Mouse (Mus musculus): ENCODE results near the gene Ptch1. TPM values are rescaled to one million over a fixed set of nuclear protein-coding genes. Genes with fewer than 3 reads are reported as not detected.

The Ptch1 gene
- polyA plus RNA-seq, 1 experiment from 2014 or later = 25.6 TPM

- H3K36me3 ChIP-seq (ENCODE audit: control insufficient read depth, insufficient read depth, low read length) = peaks cover 6% of the 10 kb centered on the region
- ATAC-seq (ENCODE audit: insufficient number of reproducible peaks, low FRiP score, low TSS enrichment, low read depth) (no peak), DNase-seq (ENCODE audit: low spot score) (no peak)
- no peaks in the 10 kb centered on the region for H3K9me3 ChIP-seq (ENCODE audit: control insufficient read depth, low read length)
- no peak overlapping the region for H3K4me2 ChIP-seq (ENCODE audit: low read depth, severe bottlenecking)
- no peak overlapping the region for H3K27ac ChIP-seq (replicated peaks; ENCODE audit: low read depth, low read length)
- WGBS = 64% methylated on average over 5 of the region's 5 CpGs
- H3K9ac ChIP-seq (ENCODE audit: low read length) = no peak overlapping the region
- peaks cover 38% of the 10 kb centered on the region for H3K4me1 ChIP-seq (ENCODE audit: control insufficient read depth, insufficient read depth, low read length)
- no peak overlapping the region for H3K4me3 ChIP-seq (ENCODE audit: low read depth, low read length)
- no peaks in the 10 kb centered on the region for H3K27me3 ChIP-seq (ENCODE audit: control insufficient read depth, insufficient read depth, low read length)
Observed at GRCm38 (mm10) chr13:63549210-63549609, 24.2 kb downstream of the Ptch1 start.

GRCm38 (mm10) chr13:63548571-63548970, 24.8 kb downstream of the Ptch1 start:
- Histone ChIP-seq H3K27ac (replicated peaks; ENCODE audit: low read depth, low read length) (no peak overlapping the region), H3K9ac (ENCODE audit: low read length) (no peak overlapping the region), H3K9me3 (ENCODE audit: control insufficient read depth, low read length) (no peaks in the 10 kb centered on the region), H3K27me3 (ENCODE audit: control insufficient read depth, insufficient read depth, low read length) (no peaks in the 10 kb centered on the region), H3K4me3 (ENCODE audit: low read depth, low read length) (no peak overlapping the region), H3K4me1 (ENCODE audit: control insufficient read depth, insufficient read depth, low read length) (peaks cover 39% of the 10 kb centered on the region), H3K4me2 (ENCODE audit: low read depth, severe bottlenecking) (no peak overlapping the region), H3K36me3 (ENCODE audit: control insufficient read depth, insufficient read depth, low read length) (peaks cover 6% of the 10 kb centered on the region)
- DNase-seq (ENCODE audit: low spot score) = no peak
- ATAC-seq (ENCODE audit: insufficient number of reproducible peaks, low FRiP score, low TSS enrichment, low read depth) = no peak
- 88% methylated on average over 4 of the region's 4 CpGs for WGBS

- Histone ChIP-seq H3K4me2 (ENCODE audit: low read depth, severe bottlenecking) (no peak overlapping the region), H3K36me3 (ENCODE audit: control insufficient read depth, insufficient read depth, low read length) (peaks cover 7% of the 10 kb centered on the region), H3K27ac (replicated peaks; ENCODE audit: low read depth, low read length) (no peak overlapping the region), H3K4me1 (ENCODE audit: control insufficient read depth, insufficient read depth, low read length) (peaks cover 33% of the 10 kb centered on the region), H3K27me3 (ENCODE audit: control insufficient read depth, insufficient read depth, low read length) (no peaks in the 10 kb centered on the region), H3K4me3 (ENCODE audit: low read depth, low read length) (no peak overlapping the region), H3K9me3 (ENCODE audit: control insufficient read depth, low read length) (no peaks in the 10 kb centered on the region), H3K9ac (ENCODE audit: low read length) (no peak overlapping the region)
- ATAC-seq (ENCODE audit: insufficient number of reproducible peaks, low FRiP score, low TSS enrichment, low read depth) (no peak), DNase-seq (ENCODE audit: low spot score) (no peak)
- 88% methylated on average over 7 of the region's 7 CpGs for WGBS
Observed at GRCm38 (mm10) chr13:63545291-63545690, 28.1 kb downstream of the Ptch1 start.

- no peak overlapping the region for H3K27ac ChIP-seq (replicated peaks; ENCODE audit: low read depth, low read length)
- WGBS = 86% methylated on average over 5 of the region's 5 CpGs
- peaks cover 33% of the 10 kb centered on the region for H3K4me1 ChIP-seq (ENCODE audit: control insufficient read depth, insufficient read depth, low read length)
- peaks cover 7% of the 10 kb centered on the region for H3K36me3 ChIP-seq (ENCODE audit: control insufficient read depth, insufficient read depth, low read length)
- DNase-seq (ENCODE audit: low spot score) = no peak
- no peak overlapping the region for H3K4me3 ChIP-seq (ENCODE audit: low read depth, low read length)
- H3K27me3 ChIP-seq (ENCODE audit: control insufficient read depth, insufficient read depth, low read length) = no peaks in the 10 kb centered on the region
- no peaks in the 10 kb centered on the region for H3K9me3 ChIP-seq (ENCODE audit: control insufficient read depth, low read length)
- no peak for ATAC-seq (ENCODE audit: insufficient number of reproducible peaks, low FRiP score, low TSS enrichment, low read depth)
- H3K9ac ChIP-seq (ENCODE audit: low read length) = no peak overlapping the region
- no peak overlapping the region for H3K4me2 ChIP-seq (ENCODE audit: low read depth, severe bottlenecking)
Observed at GRCm38 (mm10) chr13:63544967-63545253, 28.5 kb downstream of the Ptch1 start.

- Histone ChIP-seq H3K9me3 (ENCODE audit: control insufficient read depth, low read length) (no peaks in the 10 kb centered on the region), H3K27me3 (ENCODE audit: control insufficient read depth, insufficient read depth, low read length) (no peaks in the 10 kb centered on the region), H3K9ac (ENCODE audit: low read length) (no peak overlapping the region), H3K4me2 (ENCODE audit: low read depth, severe bottlenecking) (no peak overlapping the region), H3K27ac (replicated peaks; ENCODE audit: low read depth, low read length) (no peak overlapping the region), H3K4me3 (ENCODE audit: low read depth, low read length) (no peak overlapping the region), H3K4me1 (ENCODE audit: control insufficient read depth, insufficient read depth, low read length) (peaks cover 31% of the 10 kb centered on the region), H3K36me3 (ENCODE audit: control insufficient read depth, insufficient read depth, low read length) (peaks cover 13% of the 10 kb centered on the region)
- no peak for ATAC-seq (ENCODE audit: insufficient number of reproducible peaks, low FRiP score, low TSS enrichment, low read depth)
- WGBS = 80% methylated on average over 13 of the region's 13 CpGs
- DNase-seq (ENCODE audit: low spot score) = no peak
Observed at GRCm38 (mm10) chr13:63544119-63544966, 29.1 kb downstream of the Ptch1 start.

- Histone ChIP-seq H3K9me3 (ENCODE audit: control insufficient read depth, low read length) (no peaks in the 10 kb centered on the region), H3K36me3 (ENCODE audit: control insufficient read depth, insufficient read depth, low read length) (peaks cover 21% of the 10 kb centered on the region), H3K27me3 (ENCODE audit: control insufficient read depth, insufficient read depth, low read length) (no peaks in the 10 kb centered on the region), H3K9ac (ENCODE audit: low read length) (no peak overlapping the region), H3K4me1 (ENCODE audit: control insufficient read depth, insufficient read depth, low read length) (peaks cover 33% of the 10 kb centered on the region), H3K27ac (replicated peaks; ENCODE audit: low read depth, low read length) (no peak overlapping the region), H3K4me3 (ENCODE audit: low read depth, low read length) (no peak overlapping the region), H3K4me2 (ENCODE audit: low read depth, severe bottlenecking) (no peak overlapping the region)
- no peak for DNase-seq (ENCODE audit: low spot score)
- 45% methylated on average over 6 of the region's 6 CpGs for WGBS
- ATAC-seq (ENCODE audit: insufficient number of reproducible peaks, low FRiP score, low TSS enrichment, low read depth) = no peak
Observed at GRCm38 (mm10) chr13:63543459-63543858, 29.9 kb downstream of the Ptch1 start.

- Histone ChIP-seq H3K4me1 (ENCODE audit: control insufficient read depth, insufficient read depth, low read length) (peaks cover 33% of the 10 kb centered on the region), H3K9me3 (ENCODE audit: control insufficient read depth, low read length) (no peaks in the 10 kb centered on the region), H3K36me3 (ENCODE audit: control insufficient read depth, insufficient read depth, low read length) (peaks cover 24% of the 10 kb centered on the region), H3K4me3 (ENCODE audit: low read depth, low read length) (no peak overlapping the region), H3K27ac (replicated peaks; ENCODE audit: low read depth, low read length) (no peak overlapping the region), H3K27me3 (ENCODE audit: control insufficient read depth, insufficient read depth, low read length) (no peaks in the 10 kb centered on the region), H3K9ac (ENCODE audit: low read length) (no peak overlapping the region), H3K4me2 (ENCODE audit: low read depth, severe bottlenecking) (no peak overlapping the region)
- 69% methylated on average over 3 of the region's 3 CpGs for WGBS
- DNase-seq (ENCODE audit: low spot score) (no peak), ATAC-seq (ENCODE audit: insufficient number of reproducible peaks, low FRiP score, low TSS enrichment, low read depth) (no peak)
Observed at GRCm38 (mm10) chr13:63542796-63543384, 30.5 kb downstream of the Ptch1 start.

- ATAC-seq (ENCODE audit: insufficient number of reproducible peaks, low FRiP score, low TSS enrichment, low read depth) = 0 out of 2 replicates have a peak, but pooled peaks have one; percentile 49
- no peak overlapping the region for H3K4me3 ChIP-seq (ENCODE audit: low read depth, low read length)
- no peak overlapping the region for H3K27ac ChIP-seq (replicated peaks; ENCODE audit: low read depth, low read length)
- peak; percentile 31 for DNase-seq (ENCODE audit: low spot score)
- peaks cover 22% of the 10 kb centered on the region for H3K36me3 ChIP-seq (ENCODE audit: control insufficient read depth, insufficient read depth, low read length)
- H3K4me1 ChIP-seq (ENCODE audit: control insufficient read depth, insufficient read depth, low read length) = peaks cover 36% of the 10 kb centered on the region
- H3K9ac ChIP-seq (ENCODE audit: low read length) = no peak overlapping the region
- no peaks in the 10 kb centered on the region for H3K27me3 ChIP-seq (ENCODE audit: control insufficient read depth, insufficient read depth, low read length)
- no peaks in the 10 kb centered on the region for H3K9me3 ChIP-seq (ENCODE audit: control insufficient read depth, low read length)
- H3K4me2 ChIP-seq (ENCODE audit: low read depth, severe bottlenecking) = no peak overlapping the region
Observed at GRCm38 (mm10) chr13:63541510-63541909, 31.9 kb downstream of the Ptch1 start.

Data from limb, embryonic 11.5 days (tissue).